Comparison of ENCODE assay signal across 8 mouse cellular contexts in genomic region chr9:65675461-65676357, GRCm38 (mm10). TPM values are rescaled to one million over a fixed set of nuclear protein-coding genes. Genes with fewer than 3 reads are reported as not detected.
DNase-seq lines count a peak whose midpoint lies in the region; ATAC-seq and TF ChIP-seq lines count a peak whose summit lies in the region.

No protein-coding gene starts in this region.

- H3K4me1 ChIP-seq in embryonic facial prominence, embryonic 12.5 days: peaks cover 42% of the 10 kb centered on the region
- 0 out of 2 replicates have a peak, but pooled peaks cover 11% of the 10 kb centered on the region for H3K4me1 ChIP-seq in intestine, postnatal 0 days (replicated peaks; ENCODE audit: control insufficient read depth, insufficient read depth, low read length)

- peak overlapping the region; percentile 44 for H3K4me2 ChIP-seq in embryonic facial prominence, embryonic 12.5 days (replicated peaks)
- peak overlapping the region; percentile 70 for H3K4me2 ChIP-seq in intestine, postnatal 0 days (replicated peaks; ENCODE audit: low read depth)

- H3K27me3 ChIP-seq in embryonic facial prominence, embryonic 12.5 days: no peaks in the 10 kb centered on the region
- H3K27me3 ChIP-seq in intestine, postnatal 0 days (replicated peaks; ENCODE audit: control insufficient read depth, insufficient read depth, low read length): no peaks in the 10 kb centered on the region

- no peak for DNase-seq in left cerebral cortex, adult 2 months (ENCODE audit: extremely low spot score in 1 of 2, low spot score in 2 of 2)
- DNase-seq in left cerebral cortex, adult 9 months (ENCODE audit: low spot score in 2 of 2): no peak
- DNase-seq in B cell, adult 2 months: no peak
- no peak for DNase-seq in spleen, postnatal 4 days (ENCODE audit: low spot score in 2 of 2)

- no peak for TF ChIP-seq CTCF in left cerebral cortex, adult 2 months (IDR thresholded peaks at IDR 0.05)
- no peak for TF ChIP-seq CTCF in intestine, postnatal 0 days (IDR thresholded peaks at IDR 0.05; ENCODE audit: low read depth)

- H3K27ac ChIP-seq in left cerebral cortex, adult 2 months: peak overlapping the region; percentile 89
- H3K27ac ChIP-seq in embryonic facial prominence, embryonic 12.5 days: peak overlapping the region; percentile 67; the same call in 1 of the 2 replicates
- H3K27ac ChIP-seq in intestine, postnatal 0 days (ENCODE audit: low read depth, low read length): peak overlapping the region; percentile 11; the same call in 1 of the 2 replicates

- peak; percentile 37 for ATAC-seq in embryonic facial prominence, embryonic 12.5 days (ENCODE audit: insufficient number of reproducible peaks, insufficient read depth, low FRiP score, low TSS enrichment)
- peak; percentile 24 for ATAC-seq in intestine, postnatal 0 days
- peak; percentile 21; the same call in 1 of the 2 replicates for ATAC-seq in megakaryocyte-erythroid progenitor cell, adult 5-6 weeks (replicated peaks; ENCODE audit: low FRiP score, low TSS enrichment, poor library complexity, severe bottlenecking)
- ATAC-seq in monocyte, adult 5-6 weeks (replicated peaks; ENCODE audit: insufficient number of reproducible peaks, low FRiP score, low TSS enrichment, poor library complexity, severe bottlenecking): no peak

- peak overlapping the region; percentile 89 for H3K9ac ChIP-seq in embryonic facial prominence, embryonic 12.5 days
- peak overlapping the region; percentile 60 for H3K9ac ChIP-seq in intestine, postnatal 0 days (ENCODE audit: low read depth, low read length)

- WGBS in embryonic facial prominence, embryonic 12.5 days: 57% methylated on average over 8 of the region's 8 CpGs
- 42% methylated on average over 8 of the region's 8 CpGs for WGBS in intestine, postnatal 0 days

- intact Hi-C loops in left cerebral cortex, adult 2 months (cut with DNase I): loop anchor here (5.0 kb wide), 1 partner anchor 157 kb away; no protein-coding TSS in a partner anchor

- no peaks in the 10 kb centered on the region for H3K36me3 ChIP-seq in embryonic facial prominence, embryonic 12.5 days
- H3K36me3 ChIP-seq in intestine, postnatal 0 days (ENCODE audit: control insufficient read depth, insufficient read depth): no peaks in the 10 kb centered on the region

- H3K4me3 ChIP-seq in left cerebral cortex, adult 2 months: peak overlapping the region; percentile 49
- peak overlapping the region; percentile 76 for H3K4me3 ChIP-seq in embryonic facial prominence, embryonic 12.5 days
- H3K4me3 ChIP-seq in intestine, postnatal 0 days (ENCODE audit: low read depth, low read length): peak overlapping the region; percentile 67

- H3K9me3 ChIP-seq in embryonic facial prominence, embryonic 12.5 days: no peaks in the 10 kb centered on the region
- H3K9me3 ChIP-seq in intestine, postnatal 0 days (ENCODE audit: control insufficient read depth): no peaks in the 10 kb centered on the region

RNA-seq across cellular contexts. Expression of gene Oaz2, which starts 7.9 kb away (rescaled TPM):
- total RNA-seq in left cerebral cortex, adult 2 months (2021): 100 to 1,000 TPM; 218 to 230 TPM
- 299 TPM in 2 replicates for polyA plus RNA-seq in embryonic facial prominence, embryonic 12.5 days (2016; fragmentation: Nextera tagmentation; extraction: Ambion mirVana)
- polyA plus RNA-seq in intestine, postnatal 0 days (2015; fragmentation: Nextera tagmentation; extraction: Ambion mirVana): 141 and 152 TPM in 2 replicates
- 22.1 and 23.4 TPM in 2 replicates for total RNA-seq in megakaryocyte-erythroid progenitor cell, adult 5-6 weeks (2014; fragmentation: Nextera tagmentation)
- 34.7 and 36.1 TPM in 2 replicates for total RNA-seq in megakaryocyte-erythroid progenitor cell, adult 5-6 weeks (2017)
- 72.0 to 107 TPM (median 78.2 TPM) in 3 replicates for total RNA-seq in monocyte, adult 5-6 weeks (2017)

RNA-seq across cellular contexts. Expression of gene Rbpms2, which starts 46.3 kb away (rescaled TPM):
- 1 to 10 TPM; 2.2 to 3.2 TPM for total RNA-seq in left cerebral cortex, adult 2 months (2021)
- 16.7 and 18.7 TPM in 2 replicates for polyA plus RNA-seq in embryonic facial prominence, embryonic 12.5 days (2016; fragmentation: Nextera tagmentation; extraction: Ambion mirVana)
- 21.4 and 22.1 TPM in 2 replicates for polyA plus RNA-seq in intestine, postnatal 0 days (2015; fragmentation: Nextera tagmentation; extraction: Ambion mirVana)
- 1.9 TPM in 1 of 2 replicates, not detected in the other for total RNA-seq in megakaryocyte-erythroid progenitor cell, adult 5-6 weeks (2014; fragmentation: Nextera tagmentation)
- 2.5 and 2.8 TPM in 2 replicates for total RNA-seq in megakaryocyte-erythroid progenitor cell, adult 5-6 weeks (2017)
- total RNA-seq in monocyte, adult 5-6 weeks (2017): 0.48 to 4.1 TPM (median 0.53 TPM) in 3 replicates

Comparison
In these comparisons a context has a peak if more than half of its experiments do, and no peak if none do; other contexts are left out.
1. H3K27ac ChIP-seq: peak in every context shown above with its lines; median percentile 89 in left cerebral cortex, adult 2 months; 67 in embryonic facial prominence, embryonic 12.5 days; 11 in intestine, postnatal 0 days.